Mouse (Mus musculus) layer of hippocampus, adult 2 months (tissue): ENCODE results near the gene Camk1. TPM values are rescaled to one million over a fixed set of nuclear protein-coding genes. Genes with fewer than 3 reads are reported as not detected.

Experiments
- DNase-seq, 2 experiments: peaks; one replicate each; pipeline ENCODE4 v3.0.0; 2022; ENCODE audit warnings: low spot score in 2 of 2
- H3K27ac ChIP-seq: fragments of 200-600 bp; 2 replicates; pipeline ENCODE4 v1.8.1; 2022
- H3K4me3 ChIP-seq: fragments of 200-600 bp; 2 replicates; pipeline ENCODE4 v1.8.1; 2022; ENCODE audit warnings: mild to moderate bottlenecking
- CTCF ChIP-seq: fragments of 200-600 bp; conservative IDR thresholded peaks from 2 replicates; pipeline ENCODE4 v1.8.1; 2022; ENCODE audit warnings: antibody characterized with exemption, mild to moderate bottlenecking, moderate library complexity
- total RNA-seq, 2 experiments: library from RNA; stranded (reverse); gene quantifications; 2 replicates each; pipeline ENCODE4 v1.2.3; 2021

Camk1 gene
- total RNA-seq, 2 experiments from 2014 or later, result 45.4 to 52.0 TPM

GRCm38 (mm10) chr6:113377172-113377495 lies 33.4 kb upstream of the Camk1 start:
- TF ChIP-seq CTCF, result no peak
- no peak for DNase-seq
- Histone ChIP-seq H3K27ac (peak overlapping the region; percentile 100), H3K4me3 (peak overlapping the region; percentile 77)

GRCm38 (mm10) chr6:113373491-113373890 lies 29.7 kb upstream of the Camk1 start:
- H3K27ac ChIP-seq, result no peak overlapping the region
- TF ChIP-seq CTCF, result no peak
- DNase-seq, result no peak
- no peak overlapping the region for H3K4me3 ChIP-seq

- TF ChIP-seq CTCF, result no peak
- DNase-seq, result no peak
- Histone ChIP-seq H3K4me3 (no peak overlapping the region), H3K27ac (no peak overlapping the region)
These were observed 26.6 kb upstream of the Camk1 start for GRCm38 (mm10) chr6:113370194-113370929.

GRCm38 (mm10) chr6:113368577-113368976 lies 24.8 kb upstream of the Camk1 start:
- no peak overlapping the region for H3K4me3 ChIP-seq
- no peak overlapping the region for H3K27ac ChIP-seq
- TF ChIP-seq CTCF, result no peak
- DNase-seq, result no peak

GRCm38 (mm10) chr6:113368124-113368523 lies 24.3 kb upstream of the Camk1 start:
- DNase-seq, result no peak
- Histone ChIP-seq H3K4me3 (no peak overlapping the region), H3K27ac (no peak overlapping the region)
- no peak for TF ChIP-seq CTCF

- no peak for TF ChIP-seq CTCF
These were observed 23.8 kb upstream of the Camk1 start for GRCm38 (mm10) chr6:113367574-113367973.

GRCm38 (mm10) chr6:113366639-113367038 lies 22.9 kb upstream of the Camk1 start:
- Histone ChIP-seq H3K27ac (no peak overlapping the region), H3K4me3 (no peak overlapping the region)
- no peak for DNase-seq
- TF ChIP-seq CTCF, result no peak

More at GRCm38 (mm10) chr6:113367574-113367973, 23.8 kb upstream of the Camk1 start:
- no peak for DNase-seq
- Histone ChIP-seq H3K4me3 (no peak overlapping the region), H3K27ac (no peak overlapping the region)

- Histone ChIP-seq H3K27ac (peak overlapping the region; percentile 36; the same call in 1 of the 2 replicates), H3K4me3 (no peak overlapping the region)
- no peak for TF ChIP-seq CTCF
- DNase-seq, result no peak
These were observed 20.8 kb upstream of the Camk1 start for GRCm38 (mm10) chr6:113364518-113365135.

GRCm38 (mm10) chr6:113362241-113362640 lies 18.5 kb upstream of the Camk1 start:
- DNase-seq, result no peak

GRCm38 (mm10) chr6:113361476-113361875 lies 17.7 kb upstream of the Camk1 start:
- H3K4me3 ChIP-seq, result no peak overlapping the region
- H3K27ac ChIP-seq, result no peak overlapping the region
- TF ChIP-seq CTCF, result peak; percentile 36
- DNase-seq, result no peak

More at GRCm38 (mm10) chr6:113362241-113362640, 18.5 kb upstream of the Camk1 start:
- TF ChIP-seq CTCF, result no peak
- no peak overlapping the region for H3K4me3 ChIP-seq
- no peak overlapping the region for H3K27ac ChIP-seq

GRCm38 (mm10) chr6:113353696-113354095 lies 9.9 kb upstream of the Camk1 start:
- DNase-seq, result no peak
- Histone ChIP-seq H3K27ac (no peak overlapping the region), H3K4me3 (no peak overlapping the region)
- no peak for TF ChIP-seq CTCF

GRCm38 (mm10) chr6:113352820-113353219 lies 9.0 kb upstream of the Camk1 start:
- TF ChIP-seq CTCF, result no peak
- H3K4me3 ChIP-seq, result no peak overlapping the region
- H3K27ac ChIP-seq, result no peak overlapping the region
- DNase-seq, result no peak

GRCm38 (mm10) chr6:113351653-113352052 lies 7.9 kb upstream of the Camk1 start:
- Histone ChIP-seq H3K27ac (no peak overlapping the region), H3K4me3 (no peak overlapping the region)
- TF ChIP-seq CTCF, result no peak
- DNase-seq, result no peak

- H3K27ac ChIP-seq, result no peak overlapping the region
- H3K4me3 ChIP-seq, result no peak overlapping the region
- TF ChIP-seq CTCF, result no peak
- no peak for DNase-seq
These were observed 7.4 kb upstream of the Camk1 start for GRCm38 (mm10) chr6:113351161-113351560.
